Mouse (Mus musculus) c-Kit-positive CD71-positive TER-119-positive erythroid progenitor cells, embryonic 14.5 days (primary cell): ENCODE data around the gene Ralgps1.
A peak's percentile ranks its signal among the peaks of the same experiment; 100 is the strongest.

ENCODE experiments used
- DNase-seq: peaks from one replicate; pipeline ENCODE4 v3.0.0-alpha.2; 2013; ENCODE audit warnings: low spot score

Gene Ralgps1

DNA sequence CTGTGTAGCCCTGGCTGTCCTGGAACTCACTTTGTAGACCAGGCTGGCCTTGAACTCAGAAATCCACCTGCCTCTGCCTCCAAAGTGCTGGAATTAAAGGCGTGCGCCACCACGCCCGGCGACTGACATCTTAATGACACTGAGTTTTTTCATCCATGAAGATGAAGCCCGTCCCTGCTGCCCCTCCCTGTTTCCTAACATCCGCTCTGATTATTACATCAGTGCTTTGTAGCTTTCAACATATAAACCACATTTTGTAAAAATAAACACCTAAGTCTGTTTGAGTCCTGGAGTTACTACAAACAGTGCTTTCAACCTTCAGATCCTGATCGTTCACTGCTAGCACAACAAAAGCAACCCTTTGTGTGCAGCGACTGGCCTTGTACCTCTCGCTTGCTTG lies 91.5 kb downstream of the Ralgps1 start:
- no peak for DNase-seq

DNA sequence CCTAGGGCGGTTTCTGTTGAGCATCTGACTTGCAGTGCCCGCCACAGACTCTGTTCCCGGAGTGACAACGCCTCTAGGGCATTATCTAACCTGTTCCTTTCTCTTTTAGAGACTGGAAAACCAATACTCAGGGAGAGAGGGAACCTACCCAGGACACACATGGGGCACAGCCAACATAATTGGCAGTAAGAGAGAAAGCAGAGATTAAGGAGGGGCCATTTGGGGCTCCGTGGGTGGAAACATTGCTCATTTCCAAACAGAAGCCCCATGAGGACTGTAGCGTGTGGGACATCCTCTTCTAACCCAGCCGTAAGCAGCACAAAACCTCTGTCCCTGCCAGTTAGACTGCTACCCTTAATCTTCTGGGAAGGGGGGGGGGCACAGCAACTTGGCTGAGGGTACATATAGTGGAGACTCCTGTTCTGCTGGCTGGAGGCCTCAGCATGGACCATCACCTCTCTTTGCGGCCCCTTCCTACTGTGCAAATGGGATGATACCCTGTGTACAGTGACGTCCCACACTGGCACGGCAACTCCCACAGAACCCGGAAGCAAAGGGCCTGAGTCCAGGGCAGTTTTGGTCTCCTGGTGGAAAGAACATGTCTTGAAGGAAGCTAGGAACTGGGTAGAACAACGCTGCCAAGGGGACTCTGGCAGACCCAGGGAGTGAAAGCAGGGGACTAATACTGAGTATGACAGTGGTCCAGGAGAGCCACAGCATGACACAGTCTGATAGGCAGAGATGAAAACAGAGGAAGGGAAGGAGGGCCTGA lies 96.4 kb downstream of the Ralgps1 start:
- DNase-seq, result no peak

DNA sequence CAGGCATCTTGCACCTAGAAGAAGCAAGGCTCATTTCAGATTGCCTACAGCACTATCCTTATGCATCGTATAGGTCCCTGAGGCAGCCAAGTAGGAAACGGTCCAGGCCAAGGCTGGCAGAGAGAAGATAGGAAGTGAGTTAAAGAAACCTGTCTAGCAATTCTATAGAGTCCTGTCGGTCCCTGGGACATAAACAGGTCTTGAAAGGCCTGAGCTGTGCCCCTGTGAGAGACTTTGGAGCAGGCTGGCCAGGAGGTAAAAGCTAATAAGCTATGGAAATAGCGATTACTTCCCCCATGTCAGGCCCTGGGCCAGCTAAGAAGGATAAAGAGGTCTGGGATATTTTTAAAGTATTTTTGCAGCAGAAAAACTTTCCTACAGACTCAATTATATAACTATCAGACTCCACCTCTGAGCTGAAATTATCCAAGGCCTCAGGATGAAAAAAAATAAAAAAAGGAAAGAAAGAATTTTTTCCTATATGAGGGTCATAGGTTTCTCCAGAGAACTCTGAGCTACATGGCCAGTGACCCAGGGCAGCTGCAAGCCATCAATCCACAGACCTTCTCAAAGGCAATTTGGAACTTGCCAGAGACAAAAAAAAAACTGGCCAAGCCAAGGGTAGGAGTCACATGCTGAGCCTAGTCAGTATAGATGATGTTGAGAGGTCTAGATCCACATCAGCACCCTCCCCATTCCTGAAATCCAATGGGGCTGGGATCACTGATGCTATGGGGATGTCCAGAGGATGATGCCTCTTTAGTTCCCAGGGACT lies 98.4 kb downstream of the Ralgps1 start:
- DNase-seq, result no peak

GRCm38 (mm10) chr2:33271511-33271910 lies 99.8 kb downstream of the Ralgps1 start:
- no peak for DNase-seq

- no peak for DNase-seq
Observed at GRCm38 (mm10) chr2:33270569-33270968, 100.7 kb downstream of the Ralgps1 start.

DNA sequence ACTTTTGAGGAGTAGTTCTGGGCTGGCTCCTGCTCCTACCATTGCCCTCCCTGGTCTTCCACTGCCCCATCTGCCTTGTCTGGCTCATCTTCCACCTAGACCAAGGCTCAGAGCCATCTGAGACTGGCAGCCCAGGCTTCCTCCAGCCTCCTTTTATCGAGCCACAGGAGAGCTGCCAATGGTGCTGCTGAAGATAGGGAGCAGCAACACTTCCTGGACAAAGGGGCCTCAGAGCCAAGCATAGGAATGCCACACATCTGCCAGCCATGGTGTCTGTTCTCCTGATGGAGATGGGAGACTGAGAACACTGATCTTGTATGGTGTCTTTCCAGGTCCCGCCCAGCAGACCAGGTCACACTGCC lies 102.2 kb downstream of the Ralgps1 start:
- DNase-seq, result no peak

GRCm38 (mm10) chr2:33268384-33269131 lies 102.7 kb downstream of the Ralgps1 start:
- no peak for DNase-seq

DNA sequence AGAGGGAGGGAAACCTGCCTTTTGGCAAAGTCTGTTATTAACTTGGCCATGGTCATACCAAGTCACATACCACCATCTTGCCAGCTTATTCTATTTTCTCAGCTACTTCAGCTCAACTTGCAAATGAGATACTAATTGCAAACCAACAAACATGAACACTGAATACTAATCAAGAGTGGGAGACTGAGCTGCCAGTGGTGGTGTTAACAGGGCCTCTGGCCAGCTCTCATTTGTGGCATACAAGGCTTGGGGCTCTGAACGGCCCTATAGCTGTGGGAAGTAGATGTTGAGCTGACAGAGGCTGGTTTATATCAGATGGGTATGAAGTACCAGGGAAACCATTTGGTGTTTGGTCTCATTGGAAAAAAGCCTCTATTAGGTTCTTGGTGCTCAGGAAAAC lies 104.2 kb downstream of the Ralgps1 start:
- DNase-seq, result no peak

DNA sequence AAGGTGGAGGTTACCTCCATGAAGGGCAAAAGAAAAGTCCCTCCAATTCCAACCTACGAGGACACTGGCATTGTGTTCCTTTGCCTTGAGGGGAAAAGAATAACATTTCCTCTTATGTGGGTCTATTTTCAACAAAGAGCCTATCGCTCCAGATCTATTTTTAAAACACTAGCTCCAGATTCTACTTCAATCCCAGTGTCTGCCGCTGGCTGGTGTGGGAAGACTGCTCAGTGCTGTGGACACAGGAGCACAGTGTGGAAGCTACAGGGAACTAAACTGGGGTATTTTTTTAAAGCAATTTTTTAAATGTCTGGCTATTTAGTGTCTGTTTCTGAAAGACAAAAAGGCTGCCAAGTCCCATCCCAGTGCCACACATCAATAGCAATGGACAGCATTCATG lies 105.5 kb downstream of the Ralgps1 start:
- DNase-seq, result no peak

DNA sequence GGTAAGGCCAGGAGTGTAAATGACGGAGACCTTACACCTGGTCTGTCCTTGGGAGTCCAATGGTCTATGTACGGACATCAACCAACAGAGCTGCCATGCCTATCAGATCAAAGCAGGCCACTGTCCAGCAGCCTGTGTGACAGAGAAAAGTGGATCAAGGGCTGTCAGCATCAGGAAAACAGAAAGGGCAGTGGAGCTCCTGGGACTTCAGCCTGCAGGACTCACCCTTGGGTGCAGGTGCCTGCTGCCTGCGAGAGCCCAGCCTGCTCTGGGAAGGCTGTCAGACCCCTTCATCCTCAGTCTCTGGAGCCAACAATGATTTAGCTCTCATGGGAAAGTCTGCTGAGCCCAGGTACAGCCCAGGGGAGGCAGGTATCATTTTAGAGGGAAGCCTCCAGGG lies 109.8 kb downstream of the Ralgps1 start:
- DNase-seq, result no peak

DNA sequence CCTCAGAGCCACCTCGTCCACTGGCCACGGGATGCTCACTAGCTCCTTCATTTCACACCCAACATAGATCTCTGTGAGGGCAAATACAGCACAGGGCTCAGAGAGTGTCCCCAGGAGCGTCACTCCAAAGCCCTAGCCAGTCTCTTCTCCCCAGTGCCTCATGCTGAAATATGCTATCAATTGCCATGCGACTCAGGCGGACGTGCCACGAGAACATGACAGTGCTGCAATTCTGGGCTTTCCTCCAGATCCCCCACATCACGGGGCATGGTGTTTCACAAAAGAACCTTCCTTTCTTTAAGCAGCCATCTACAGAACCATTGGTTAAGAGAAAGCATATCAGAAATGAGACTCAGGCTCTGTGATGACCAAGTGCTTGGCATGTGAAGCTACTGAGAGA lies 110.5 kb downstream of the Ralgps1 start:
- DNase-seq, result no peak

DNA sequence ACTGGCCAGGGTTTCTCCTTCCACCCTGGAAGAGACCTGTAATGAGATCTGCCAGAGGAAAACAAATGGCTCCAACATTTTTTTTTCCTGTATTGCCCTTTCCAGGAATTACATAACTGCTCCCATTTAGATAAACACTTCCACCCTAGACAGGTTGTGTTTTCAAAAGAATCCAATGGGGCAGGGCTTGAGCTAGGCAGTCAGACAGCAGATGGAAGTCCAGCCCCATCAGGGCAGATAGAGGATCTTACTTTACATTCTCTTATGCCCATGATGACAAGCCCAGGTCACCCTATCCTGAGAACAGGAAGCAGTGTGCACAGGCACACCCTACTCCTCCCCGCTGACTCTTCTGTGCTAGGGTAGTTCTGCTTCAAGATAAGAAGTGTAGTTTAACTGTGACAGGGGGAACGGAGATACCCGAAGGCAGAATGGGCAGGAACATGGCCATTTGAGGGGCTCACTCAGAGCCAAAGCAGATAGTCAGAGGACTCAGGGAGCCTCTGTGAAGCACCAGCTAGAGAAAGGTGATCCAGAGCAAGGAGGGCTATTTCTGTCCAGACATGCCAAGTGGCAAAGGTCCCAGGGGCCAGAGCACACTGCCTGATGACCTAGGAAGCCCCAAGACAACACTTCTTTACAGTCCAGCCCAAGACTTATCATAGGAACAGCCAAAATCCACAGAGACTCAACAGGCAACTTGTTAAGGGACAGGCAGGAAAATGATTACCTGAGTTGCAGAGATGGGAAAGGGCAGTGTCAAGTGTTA lies 114.3 kb downstream of the Ralgps1 start:
- peak; percentile 52 for DNase-seq

DNA sequence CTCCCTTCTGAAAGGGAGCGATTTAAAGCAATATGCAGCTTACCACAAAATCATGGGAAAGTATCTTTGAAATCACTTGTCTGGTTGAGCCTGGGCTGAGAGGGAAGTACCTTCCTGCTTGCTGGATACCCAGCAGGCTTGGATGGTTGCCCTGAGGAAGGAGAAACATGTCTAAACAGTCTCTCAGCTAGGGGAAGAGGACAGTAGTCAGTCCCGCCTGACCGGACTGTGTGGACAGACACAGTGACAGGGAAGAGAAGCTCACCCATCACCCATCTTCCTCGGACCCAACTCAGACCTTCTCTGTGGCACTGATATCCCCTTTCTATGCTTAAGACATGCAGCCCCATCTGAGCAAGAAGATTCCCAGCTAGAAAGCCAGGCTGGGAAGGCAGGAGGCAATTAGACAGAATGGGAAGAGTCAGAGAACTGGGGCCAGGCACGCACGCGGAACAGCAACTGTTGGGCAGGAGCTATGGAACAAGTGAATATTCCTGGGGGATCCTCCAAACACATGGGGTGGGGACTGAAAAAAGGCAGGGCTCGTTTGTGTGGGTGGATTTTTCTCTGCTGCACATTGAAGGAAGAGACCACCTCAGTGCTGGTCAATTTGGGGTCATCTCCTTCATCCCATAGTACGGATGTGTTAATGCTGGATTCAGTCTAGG lies 116.8 kb downstream of the Ralgps1 start:
- DNase-seq, result no peak

GRCm38 (mm10) chr2:33253572-33254190 lies 117.6 kb downstream of the Ralgps1 start:
- no peak for DNase-seq

DNA sequence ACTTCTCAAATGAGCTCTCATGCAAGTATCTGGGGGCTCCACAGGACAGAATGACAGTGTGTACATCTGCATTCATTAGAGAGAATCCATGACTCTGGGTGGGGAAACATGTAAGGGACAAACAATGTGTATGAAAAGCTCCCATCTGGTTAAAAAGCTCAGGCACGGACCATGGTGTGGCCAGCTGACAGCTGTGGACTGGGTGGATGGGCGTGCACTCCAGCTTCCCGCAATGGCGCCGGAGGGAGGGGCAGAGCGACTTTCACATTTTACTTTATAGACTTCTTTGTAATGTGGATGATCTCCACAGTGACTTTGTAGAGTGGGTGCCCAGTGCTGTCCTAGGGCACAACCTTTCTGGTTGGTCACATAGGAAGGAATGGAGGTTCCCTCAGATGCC lies 118.5 kb downstream of the Ralgps1 start:
- DNase-seq, result no peak

GRCm38 (mm10) chr2:33249922-33250633 lies 121.2 kb downstream of the Ralgps1 start:
- no peak for DNase-seq

DNA sequence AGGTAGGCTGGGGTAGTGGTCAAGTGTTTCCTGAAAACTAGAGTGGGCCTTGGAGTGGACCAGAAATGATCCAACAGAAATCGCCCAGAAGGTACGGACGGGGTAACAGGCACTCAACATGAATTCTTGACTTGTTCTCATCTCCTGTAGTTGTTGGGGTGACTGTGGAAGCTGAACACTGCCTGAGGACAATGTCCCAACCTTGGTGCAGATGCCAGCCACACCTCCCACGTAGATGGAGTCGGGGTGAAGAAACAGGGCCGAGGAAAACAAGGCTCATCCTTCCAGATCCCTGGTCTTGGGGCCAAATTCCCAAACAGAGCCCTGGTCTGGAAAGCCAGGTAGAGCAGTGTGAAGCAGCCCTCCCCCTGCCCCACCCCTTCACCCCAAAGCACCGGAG lies 122.7 kb downstream of the Ralgps1 start:
- DNase-seq, result no peak

DNA sequence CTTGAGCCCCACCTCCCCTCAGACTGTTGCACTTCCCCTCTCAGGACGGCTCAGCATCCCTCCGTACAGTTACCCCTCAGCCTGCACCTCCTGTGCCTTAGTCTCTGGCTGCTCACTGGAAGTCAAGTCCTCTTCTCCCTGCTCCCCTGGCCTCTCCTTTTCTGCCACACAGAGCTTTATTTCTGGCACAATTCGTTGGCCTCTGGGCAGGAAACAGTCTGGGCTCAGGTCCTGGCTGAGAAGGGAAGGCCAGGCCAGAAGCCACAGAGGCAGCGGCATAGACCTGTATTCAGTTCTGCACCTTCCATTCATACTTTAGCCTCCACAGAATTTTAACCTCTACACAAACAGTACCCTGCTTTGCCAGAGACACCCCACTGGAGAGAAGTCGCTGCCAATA lies 124.4 kb downstream of the Ralgps1 start:
- DNase-seq, result no peak

- no peak for DNase-seq
Observed at GRCm38 (mm10) chr2:33245350-33245749, 125.9 kb downstream of the Ralgps1 start.

DNA sequence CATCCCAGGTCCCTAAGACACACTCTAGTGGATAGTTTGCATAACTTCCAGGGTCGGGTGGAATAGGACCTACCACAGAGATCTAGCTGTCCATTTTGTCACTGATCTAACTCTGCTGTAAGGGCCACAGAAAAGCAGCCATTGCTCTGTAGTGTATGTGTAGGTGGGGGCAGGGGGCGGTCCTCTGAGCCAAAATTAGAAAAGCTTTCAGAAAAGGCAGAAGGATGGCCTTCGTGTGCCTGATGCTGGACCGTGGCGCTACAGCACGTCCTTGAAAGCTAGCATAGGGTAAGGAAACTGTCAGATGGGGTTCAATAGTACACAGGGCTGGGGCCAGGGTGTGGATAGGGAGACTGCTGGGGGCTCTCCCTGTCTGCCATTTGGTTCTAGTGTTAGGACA lies 126.4 kb downstream of the Ralgps1 start:
- no peak for DNase-seq

DNA sequence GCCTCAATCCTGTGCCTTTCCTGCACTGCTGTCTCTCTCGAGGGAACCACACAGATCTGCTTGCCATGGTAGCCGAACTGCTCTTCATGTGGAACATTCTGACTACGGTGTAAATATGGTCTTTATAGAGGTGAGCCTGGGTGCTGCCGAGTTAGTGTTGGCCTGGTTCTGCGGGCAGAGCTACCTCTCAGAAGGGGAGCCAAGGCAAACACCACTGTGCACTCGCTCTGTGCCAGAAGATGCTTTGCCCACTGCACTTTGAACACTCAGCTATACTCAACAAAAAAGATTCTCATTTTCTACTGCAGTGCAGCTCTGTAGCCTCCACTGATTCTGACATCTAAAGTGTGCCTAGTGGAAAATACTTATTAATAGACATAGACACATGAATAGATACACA lies 133.7 kb downstream of the Ralgps1 start:
- no peak for DNase-seq
